Mouse (Mus musculus) testis, adult 2 months (tissue): ENCODE measurements around the gene Cept1. TPM values are rescaled to one million over a fixed set of nuclear protein-coding genes. Genes with fewer than 3 reads are reported as not detected.

Experiments
- H3K27ac ChIP-seq: fragments of 200-500 bp; 2 replicates; pipeline ENCODE4 v1.5.1; 2012; ENCODE audit warnings: low read depth, low read length; ENCODE audit not compliant: control insufficient read depth, insufficient read depth
- H3K27me3 ChIP-seq: fragments of 200-500 bp; 2 replicates; pipeline ENCODE4 v1.6.1; 2012; ENCODE audit warnings: mild to moderate bottlenecking, low read length, moderate library complexity; ENCODE audit not compliant: control insufficient read depth, insufficient read depth
- H3K36me3 ChIP-seq: fragments of 200-500 bp; 2 replicates; pipeline ENCODE4 v1.6.1; 2012; ENCODE audit warnings: mild to moderate bottlenecking, low read length; ENCODE audit not compliant: control insufficient read depth, insufficient read depth
- H3K4me1 ChIP-seq: fragments of 200-500 bp; 2 replicates; pipeline ENCODE4 v1.6.1; 2012; ENCODE audit warnings: low read length; ENCODE audit not compliant: control insufficient read depth, insufficient read depth
- H3K4me3 ChIP-seq: fragments of 200-500 bp; 2 replicates; pipeline ENCODE4 v1.5.1; 2012; ENCODE audit warnings: low read depth, mild to moderate bottlenecking, low read length, moderate library complexity, mixed read lengths; ENCODE audit not compliant: control insufficient read depth
- CTCF ChIP-seq: fragments of 200-500 bp; IDR thresholded peaks from 2 replicates; pipeline ENCODE4 v1.5.1; 2012; ENCODE audit warnings: low read depth, mild to moderate bottlenecking, inconsistent platforms, low read length, moderate library complexity; ENCODE audit not compliant: control insufficient read depth, insufficient read depth, insufficient replicate concordance
- POLR2A ChIP-seq: fragments of 200-500 bp; IDR thresholded peaks from 2 replicates; pipeline ENCODE4 v1.6.1; 2012; ENCODE audit warnings: low read depth, mild to moderate bottlenecking, inconsistent platforms, low read length, moderate library complexity; ENCODE audit not compliant: control insufficient read depth
- polyA plus RNA-seq: library from polyadenylated mRNA; depleted of rRNA; stranded (reverse); fragments of >200 nt; gene quantifications from 2 replicates; pipeline ENCODE4 v1.2.3, GENCODE M21; 2012; rRNA removed

Cept1 gene
- polyA plus RNA-seq, 1 experiment = 3.1 TPM

- Histone ChIP-seq H3K36me3 (no peaks in the 10 kb centered on the region), H3K27ac (no peak overlapping the region), H3K4me3 (no peak overlapping the region), H3K27me3 (no peaks in the 10 kb centered on the region), H3K4me1 (no peaks in the 10 kb centered on the region)
- TF ChIP-seq CTCF (no peak), POLR2A (no peak)
Observed at GRCm38 (mm10) chr3:106462059-106462470, 85.5 kb downstream of the Cept1 start.

- TF ChIP-seq POLR2A (no peak), CTCF (no peak)
- Histone ChIP-seq H3K27me3 (no peaks in the 10 kb centered on the region), H3K4me3 (no peak overlapping the region), H3K4me1 (no peaks in the 10 kb centered on the region), H3K27ac (no peak overlapping the region), H3K36me3 (no peaks in the 10 kb centered on the region)
Observed at GRCm38 (mm10) chr3:106457298-106457869, 90.2 kb downstream of the Cept1 start.

GRCm38 (mm10) chr3:106452616-106453015 is 95.0 kb downstream of the Cept1 start:
- H3K27ac ChIP-seq = no peak overlapping the region
- no peaks in the 10 kb centered on the region for H3K36me3 ChIP-seq
- TF ChIP-seq POLR2A = no peak
- no peak for TF ChIP-seq CTCF
- no peaks in the 10 kb centered on the region for H3K4me1 ChIP-seq
- H3K4me3 ChIP-seq = no peak overlapping the region
- H3K27me3 ChIP-seq = no peaks in the 10 kb centered on the region

Other genes with a start within 250 kb of the Cept1 start
- gene Chil6, start 141.6 kb downstream of the Cept1 start, polyA plus RNA-seq = not detected in 2 replicates
- 0.17 and 0.31 TPM in 2 replicates for gene Dennd2d, start 65.4 kb downstream of the Cept1 start, polyA plus RNA-seq
- 3.7 and 6.3 TPM in 2 replicates for gene Dram2, start within 50 bp of the Cept1 start, polyA plus RNA-seq
- gene Lrif1, start 137.2 kb upstream of the Cept1 start, polyA plus RNA-seq = 32.1 and 33.5 TPM in 2 replicates
- 0.60 and 0.63 TPM in 2 replicates for gene Cd53, start 242.3 kb upstream of the Cept1 start, polyA plus RNA-seq